Mouse (Mus musculus): Measurements from ENCODE around the gene Plekhm3. TPM values are rescaled to one million over a fixed set of nuclear protein-coding genes. Genes with fewer than 3 reads are reported as not detected.
A peak's percentile ranks its signal among the peaks of the same experiment; 100 is the strongest.

The Plekhm3 gene
- polyA plus RNA-seq, 1 experiment from 2014 or later, result 9.5 TPM

GRCm38 (mm10) chr1:64843900-64844616 is 112.6 kb downstream of the Plekhm3 start:
- Histone ChIP-seq H3K9me3 (no peaks in the 10 kb centered on the region), H3K27ac (0 out of 2 replicates have a peak overlapping the region, but pooled peaks have one; percentile 1), H3K9ac (no peak overlapping the region), H3K27me3 (no peaks in the 10 kb centered on the region), H3K4me2 (replicated peaks) (no peak overlapping the region), H3K4me3 (no peak overlapping the region), H3K4me1 (peaks cover 52% of the 10 kb centered on the region), H3K36me3 (no peaks in the 10 kb centered on the region)
- WGBS, result 72% methylated on average over 3 of the region's 3 CpGs
- no peak for ATAC-seq (ENCODE audit: low FRiP score, low read depth)

GRCm38 (mm10) chr1:64840930-64841329 is 115.7 kb downstream of the Plekhm3 start:
- 18% methylated on average over 1 of the region's 1 CpGs for WGBS
- no peaks in the 10 kb centered on the region for H3K9me3 ChIP-seq
- H3K4me2 ChIP-seq (replicated peaks), result no peak overlapping the region
- no peak overlapping the region for H3K4me3 ChIP-seq
- H3K9ac ChIP-seq, result no peak overlapping the region
- no peak for ATAC-seq (ENCODE audit: low FRiP score, low read depth)
- no peak overlapping the region for H3K27ac ChIP-seq
- no peaks in the 10 kb centered on the region for H3K36me3 ChIP-seq
- H3K27me3 ChIP-seq, result no peaks in the 10 kb centered on the region
- H3K4me1 ChIP-seq, result peaks cover 22% of the 10 kb centered on the region

GRCm38 (mm10) chr1:64836584-64836983 is 120.0 kb downstream of the Plekhm3 start:
- Histone ChIP-seq H3K27ac (no peak overlapping the region), H3K36me3 (no peaks in the 10 kb centered on the region), H3K4me3 (no peak overlapping the region), H3K27me3 (no peaks in the 10 kb centered on the region), H3K9me3 (no peaks in the 10 kb centered on the region), H3K9ac (no peak overlapping the region), H3K4me2 (replicated peaks) (no peak overlapping the region), H3K4me1 (peaks cover 10% of the 10 kb centered on the region)
- WGBS, result 88% methylated on average over 5 of the region's 5 CpGs
- ATAC-seq (ENCODE audit: low FRiP score, low read depth), result no peak

- ATAC-seq (ENCODE audit: low FRiP score, low read depth), result no peak
- 49% methylated on average over 3 of the region's 3 CpGs for WGBS
- Histone ChIP-seq H3K27me3 (no peaks in the 10 kb centered on the region), H3K36me3 (no peaks in the 10 kb centered on the region), H3K4me1 (peaks cover 9% of the 10 kb centered on the region), H3K4me3 (no peak overlapping the region), H3K9ac (no peak overlapping the region), H3K27ac (no peak overlapping the region), H3K9me3 (no peaks in the 10 kb centered on the region), H3K4me2 (replicated peaks) (no peak overlapping the region)
Observed at GRCm38 (mm10) chr1:64836114-64836513, 120.5 kb downstream of the Plekhm3 start.

GRCm38 (mm10) chr1:64831552-64831951 is 125.1 kb downstream of the Plekhm3 start:
- no peak for ATAC-seq (ENCODE audit: low FRiP score, low read depth)
- no peak overlapping the region for H3K4me2 ChIP-seq (replicated peaks)
- no peak overlapping the region for H3K9ac ChIP-seq
- H3K36me3 ChIP-seq, result no peaks in the 10 kb centered on the region
- H3K4me3 ChIP-seq, result no peak overlapping the region
- no peaks in the 10 kb centered on the region for H3K27me3 ChIP-seq
- no peak overlapping the region for H3K27ac ChIP-seq
- H3K9me3 ChIP-seq, result no peaks in the 10 kb centered on the region
- peaks cover 5% of the 10 kb centered on the region; the same call in 1 of the 2 replicates for H3K4me1 ChIP-seq
- WGBS, result 73% methylated on average over 2 of the region's 2 CpGs

- Histone ChIP-seq H3K4me1 (peaks cover 15% of the 10 kb centered on the region), H3K9me3 (no peaks in the 10 kb centered on the region), H3K9ac (no peak overlapping the region), H3K27me3 (no peaks in the 10 kb centered on the region), H3K36me3 (no peaks in the 10 kb centered on the region), H3K27ac (no peak overlapping the region), H3K4me3 (no peak overlapping the region), H3K4me2 (replicated peaks) (no peak overlapping the region)
- 94% methylated on average over 5 of the region's 5 CpGs for WGBS
- no peak for ATAC-seq (ENCODE audit: low FRiP score, low read depth)
Observed at GRCm38 (mm10) chr1:64827434-64827833, 129.2 kb downstream of the Plekhm3 start.

- 71% methylated on average over 6 of the region's 6 CpGs for WGBS
- no peaks in the 10 kb centered on the region for H3K36me3 ChIP-seq
- H3K9me3 ChIP-seq, result no peaks in the 10 kb centered on the region
- no peak for ATAC-seq (ENCODE audit: low FRiP score, low read depth)
- no peak overlapping the region for H3K27ac ChIP-seq
- H3K27me3 ChIP-seq, result no peaks in the 10 kb centered on the region
- H3K4me1 ChIP-seq, result peaks cover 15% of the 10 kb centered on the region
- no peak overlapping the region for H3K9ac ChIP-seq
- H3K4me3 ChIP-seq, result no peak overlapping the region
- H3K4me2 ChIP-seq (replicated peaks), result no peak overlapping the region
Observed at GRCm38 (mm10) chr1:64826348-64827103, 130.1 kb downstream of the Plekhm3 start.

GRCm38 (mm10) chr1:64823564-64823963 is 133.1 kb downstream of the Plekhm3 start:
- no peaks in the 10 kb centered on the region for H3K9me3 ChIP-seq
- 55% methylated on average over 6 of the region's 6 CpGs for WGBS
- peaks cover 15% of the 10 kb centered on the region for H3K4me1 ChIP-seq
- no peak overlapping the region for H3K4me3 ChIP-seq
- no peaks in the 10 kb centered on the region for H3K27me3 ChIP-seq
- no peaks in the 10 kb centered on the region for H3K36me3 ChIP-seq
- no peak overlapping the region for H3K4me2 ChIP-seq (replicated peaks)
- no peak overlapping the region for H3K9ac ChIP-seq
- no peak overlapping the region; the same call in 1 of the 2 replicates for H3K27ac ChIP-seq
- ATAC-seq (ENCODE audit: low FRiP score, low read depth), result no peak

GRCm38 (mm10) chr1:64817709-64818108 is 138.9 kb downstream of the Plekhm3 start:
- H3K4me1 ChIP-seq, result no peaks in the 10 kb centered on the region
- ATAC-seq (ENCODE audit: low FRiP score, low read depth), result no peak
- H3K27ac ChIP-seq, result no peak overlapping the region
- 87% methylated on average over 5 of the region's 5 CpGs for WGBS
- no peak overlapping the region for H3K4me3 ChIP-seq
- H3K9ac ChIP-seq, result no peak overlapping the region
- no peaks in the 10 kb centered on the region for H3K9me3 ChIP-seq
- no peak overlapping the region for H3K4me2 ChIP-seq (replicated peaks)
- H3K27me3 ChIP-seq, result no peaks in the 10 kb centered on the region
- H3K36me3 ChIP-seq, result no peaks in the 10 kb centered on the region

GRCm38 (mm10) chr1:64813182-64813581 is 143.4 kb downstream of the Plekhm3 start:
- 94% methylated on average over 2 of the region's 2 CpGs for WGBS
- Histone ChIP-seq H3K27me3 (no peaks in the 10 kb centered on the region), H3K4me2 (replicated peaks) (no peak overlapping the region), H3K9ac (no peak overlapping the region), H3K36me3 (no peaks in the 10 kb centered on the region), H3K4me3 (no peak overlapping the region), H3K27ac (no peak overlapping the region), H3K4me1 (peaks cover 14% of the 10 kb centered on the region), H3K9me3 (no peaks in the 10 kb centered on the region)
- ATAC-seq (ENCODE audit: low FRiP score, low read depth), result no peak

- H3K27me3 ChIP-seq, result no peaks in the 10 kb centered on the region
- H3K9ac ChIP-seq, result no peak overlapping the region
- WGBS, result 93% methylated on average over 1 of the region's 1 CpGs
- H3K4me1 ChIP-seq, result peaks cover 15% of the 10 kb centered on the region
- H3K36me3 ChIP-seq, result no peaks in the 10 kb centered on the region
- ATAC-seq (ENCODE audit: low FRiP score, low read depth), result no peak
- H3K4me3 ChIP-seq, result no peak overlapping the region
- H3K4me2 ChIP-seq (replicated peaks), result no peak overlapping the region
- H3K9me3 ChIP-seq, result no peaks in the 10 kb centered on the region
- H3K27ac ChIP-seq, result no peak overlapping the region
Observed at GRCm38 (mm10) chr1:64811956-64812355, 144.7 kb downstream of the Plekhm3 start.

- Histone ChIP-seq H3K27me3 (no peaks in the 10 kb centered on the region), H3K36me3 (no peaks in the 10 kb centered on the region), H3K4me1 (peaks cover 21% of the 10 kb centered on the region), H3K9me3 (no peaks in the 10 kb centered on the region), H3K4me2 (replicated peaks) (no peak overlapping the region), H3K4me3 (no peak overlapping the region), H3K27ac (peak overlapping the region; percentile 22; the same call in 1 of the 2 replicates), H3K9ac (no peak overlapping the region)
- ATAC-seq (ENCODE audit: low FRiP score, low read depth), result peak; percentile 86
- WGBS, result 29% methylated on average over 2 of the region's 2 CpGs
Observed at GRCm38 (mm10) chr1:64809085-64809484, 147.5 kb downstream of the Plekhm3 start.
